Mouse (Mus musculus) heart, adult 2 months (tissue): Measurements from ENCODE around the gene C6.

Experiments used
- CTCF ChIP-seq: fragments of 200-600 bp; IDR thresholded peaks from 2 replicates; pipeline ENCODE4 v1.8.1; 2022; ENCODE audit warnings: antibody characterized with exemption, mild to moderate bottlenecking, moderate library complexity
- POLR2A ChIP-seq: fragments of 200-500 bp; IDR thresholded peaks from 2 replicates; pipeline ENCODE4 v1.6.1; 2011; ENCODE audit warnings: mild to moderate bottlenecking, low read depth, low read length, control low read depth; ENCODE audit not compliant: insufficient read depth

GRCm38 (mm10) chr15:4815711-4816110 lies 88.7 kb downstream of the C6 start:
- TF ChIP-seq CTCF (no peak), POLR2A (no peak)
